Mouse (Mus musculus) urinary bladder, postnatal 36 days (tissue): ENCODE measurements around the gene Kri1.
A peak's percentile ranks its signal among the peaks of the same experiment; 100 is the strongest.
"Not testable (repeated sequence)": the region's sequence is repeated elsewhere in the genome, so short reads cannot be mapped to it uniquely, and the experiment has no call there.

Experiments
- DNase-seq, 2 experiments: peaks; one replicate each; pipeline ENCODE4 v3.0.0; 2022; ENCODE audit warnings: low spot score in 2 of 2, mixed read lengths in 1 of 2

Gene Kri1

GRCm38 (mm10) chr9:21287571-21288402 lies at the start of gene Kri1:
Gene Kri1, minus strand, starts transcription at chr9:21287969.
- DNase-seq = peak; percentile 97 to 98

GRCm38 (mm10) chr9:21336491-21336890 lies 48.7 kb upstream of the Kri1 start:
- no peak for DNase-seq

GRCm38 (mm10) chr9:21335391-21335790 lies 47.6 kb upstream of the Kri1 start:
- no peak for DNase-seq

- no peak for DNase-seq
These were observed 47.0 kb upstream of the Kri1 start for GRCm38 (mm10) chr9:21334747-21335146.

- DNase-seq = no peak
These were observed 45.8 kb upstream of the Kri1 start for GRCm38 (mm10) chr9:21333523-21333922.

DNA sequence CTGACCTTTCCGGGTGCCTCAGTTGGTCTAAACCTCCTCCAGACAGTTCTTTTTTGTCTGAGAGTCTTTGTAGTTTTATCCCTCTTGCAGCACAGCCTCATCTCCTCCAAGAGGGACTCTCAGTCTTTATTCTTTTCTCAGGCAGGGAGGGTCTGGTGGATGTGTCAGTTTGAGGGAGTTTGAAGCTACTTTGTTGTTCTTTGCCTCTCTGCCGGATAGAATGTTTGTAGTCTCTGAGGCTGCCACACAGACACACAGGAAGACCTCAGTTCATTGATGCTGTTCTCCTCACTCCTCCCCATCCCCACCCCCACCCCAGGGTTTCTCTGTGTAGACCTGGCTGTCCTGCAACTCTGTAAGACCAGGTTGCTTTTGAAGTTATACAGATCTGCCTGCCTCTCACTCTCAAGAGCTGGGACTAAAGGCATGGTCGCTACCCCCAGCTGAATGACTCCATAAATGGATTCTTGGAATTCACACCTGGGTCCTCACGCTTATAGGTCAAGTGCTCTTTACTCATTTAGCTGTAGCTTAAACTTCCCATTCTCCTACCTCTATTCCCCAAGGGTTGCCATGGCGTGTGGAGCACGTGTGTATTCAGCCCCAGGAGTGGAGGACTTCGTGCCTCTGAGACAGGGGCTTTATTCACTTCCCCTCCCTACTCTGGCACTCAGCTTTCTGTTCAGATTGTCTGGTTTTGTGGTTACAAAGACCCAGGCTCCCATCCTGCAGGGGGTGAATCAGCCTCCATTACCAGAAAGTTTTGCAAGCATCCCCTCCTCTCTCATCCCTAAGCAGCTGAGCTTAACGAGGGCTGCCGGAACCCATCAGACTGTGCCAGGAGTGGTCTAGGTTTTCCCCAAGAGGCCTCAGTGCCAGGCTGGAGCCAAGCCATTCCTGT lies 44.6 kb upstream of the Kri1 start:
- no peak for DNase-seq

DNA sequence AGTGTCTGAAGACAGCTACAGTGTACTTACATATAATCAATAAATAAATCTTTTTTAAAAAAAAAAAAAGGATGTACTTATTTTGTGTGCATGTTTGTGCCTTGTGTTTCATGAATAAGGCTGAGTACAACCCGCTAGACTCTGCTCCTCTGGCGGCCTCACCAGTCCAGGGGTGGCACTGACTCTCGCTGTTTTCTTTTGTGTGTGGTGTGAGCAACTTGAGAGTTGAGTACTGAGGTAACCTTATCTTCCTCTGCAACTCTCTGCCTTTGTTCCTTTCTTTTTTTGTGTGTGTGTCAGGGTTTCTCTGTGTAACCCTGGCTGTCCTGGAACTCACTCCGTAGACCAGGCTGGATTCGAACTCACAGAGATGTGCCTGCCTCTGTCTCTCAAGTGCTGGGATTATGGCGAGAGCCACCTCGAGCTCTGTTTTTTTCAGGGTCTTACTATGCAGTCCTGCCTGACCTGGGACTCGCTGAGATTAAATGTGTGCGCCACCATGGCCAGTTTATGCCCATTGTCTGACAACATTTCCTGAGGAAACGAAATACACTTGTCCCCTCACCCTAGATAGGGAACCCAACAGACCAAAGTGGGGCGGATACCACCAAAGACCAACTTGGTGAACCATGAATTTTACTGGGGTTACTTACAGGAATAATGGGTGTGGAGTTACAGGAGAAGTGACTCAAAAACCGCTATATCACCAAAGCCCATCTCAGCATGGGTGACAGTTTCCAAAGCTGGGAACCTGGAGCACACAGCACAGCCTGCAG lies 43.8 kb upstream of the Kri1 start:
- DNase-seq = no peak

GRCm38 (mm10) chr9:21329699-21330289 lies 42.0 kb upstream of the Kri1 start:
- no peak for DNase-seq

GRCm38 (mm10) chr9:21329041-21329440 lies 41.3 kb upstream of the Kri1 start:
- no peak for DNase-seq

GRCm38 (mm10) chr9:21328041-21328440 lies 40.3 kb upstream of the Kri1 start:
- no peak for DNase-seq

GRCm38 (mm10) chr9:21327569-21327968 lies 39.8 kb upstream of the Kri1 start:
- DNase-seq = no peak

GRCm38 (mm10) chr9:21324269-21324668 lies 36.5 kb upstream of the Kri1 start:
- DNase-seq = no peak

DNA sequence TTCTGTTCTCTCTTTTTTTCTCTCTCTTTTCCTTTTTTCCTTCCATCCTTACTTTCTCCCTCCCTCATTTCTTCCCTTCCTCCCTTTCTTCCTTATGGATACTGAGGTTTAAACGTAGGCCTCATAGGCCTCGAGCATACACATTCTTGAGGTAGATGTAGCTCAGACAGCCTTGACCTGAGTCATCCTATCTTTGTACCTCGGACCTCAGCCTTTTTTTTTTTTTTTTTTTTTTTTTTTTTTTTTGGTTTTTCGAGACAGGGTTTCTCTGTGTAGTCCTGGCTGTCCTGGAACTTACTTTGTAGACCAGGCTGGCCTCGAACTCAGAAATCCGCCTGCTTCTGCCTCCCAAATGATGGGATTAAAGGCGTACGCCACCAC lies 35.1 kb upstream of the Kri1 start:
- DNase-seq = not testable (repeated sequence)

DNA sequence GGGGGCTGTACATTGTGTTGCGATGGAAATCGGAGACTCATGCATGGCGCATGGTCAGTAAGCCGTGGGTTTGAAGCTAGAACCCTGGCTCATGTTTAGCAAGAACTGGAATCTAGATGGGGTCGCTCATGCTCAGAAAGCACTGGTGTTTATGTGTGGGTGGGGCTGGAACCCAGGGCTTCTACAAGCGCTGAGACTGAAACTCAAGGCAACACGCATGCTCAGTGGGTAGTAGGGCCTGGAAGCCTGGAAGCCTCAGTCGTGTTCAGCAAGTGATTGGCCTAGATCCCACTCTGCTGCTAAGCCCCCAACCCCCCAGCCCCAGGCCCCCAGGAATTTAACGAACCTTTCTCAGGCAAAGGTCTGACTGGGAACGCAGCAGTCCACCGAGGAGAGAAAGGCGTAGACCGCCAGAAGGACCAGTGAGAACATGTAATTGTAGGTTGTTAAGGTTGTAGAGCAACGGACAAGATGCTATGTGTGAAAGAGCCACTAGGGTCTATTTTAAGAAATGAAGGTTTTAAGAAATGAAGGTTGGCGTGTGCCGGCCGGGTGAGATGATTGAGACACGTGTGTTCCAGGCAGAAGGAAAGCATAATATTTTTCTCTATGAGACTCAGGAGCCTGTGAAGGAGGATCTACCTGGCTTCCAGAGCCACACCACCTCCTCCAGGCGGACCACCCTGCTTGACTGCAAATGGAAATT lies 34.6 kb upstream of the Kri1 start:
- DNase-seq = no peak

DNA sequence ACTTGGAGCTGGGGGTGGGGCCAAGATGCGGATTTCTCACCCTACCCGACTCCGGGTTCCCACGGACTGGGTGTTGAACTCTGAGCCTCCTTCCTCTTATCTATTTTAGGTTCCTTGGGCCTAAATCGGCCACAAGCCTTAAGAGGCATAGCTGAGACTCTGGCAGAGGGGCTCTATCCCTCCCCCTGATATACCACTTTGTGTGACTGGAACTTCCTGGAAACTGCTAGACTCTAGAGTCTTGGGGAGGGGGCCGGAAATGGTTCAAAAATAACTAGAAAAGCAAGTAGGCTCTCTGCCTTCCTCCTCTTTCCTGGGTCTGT lies 33.7 kb upstream of the Kri1 start:
- DNase-seq = no peak

- DNase-seq = peak; percentile 82 to 84
These were observed 33.1 kb upstream of the Kri1 start, which contains the start of gene Slc44a2 for GRCm38 (mm10) chr9:21320619-21321512. Gene Slc44a2, plus strand, starts transcription at chr9:21320698.

DNA sequence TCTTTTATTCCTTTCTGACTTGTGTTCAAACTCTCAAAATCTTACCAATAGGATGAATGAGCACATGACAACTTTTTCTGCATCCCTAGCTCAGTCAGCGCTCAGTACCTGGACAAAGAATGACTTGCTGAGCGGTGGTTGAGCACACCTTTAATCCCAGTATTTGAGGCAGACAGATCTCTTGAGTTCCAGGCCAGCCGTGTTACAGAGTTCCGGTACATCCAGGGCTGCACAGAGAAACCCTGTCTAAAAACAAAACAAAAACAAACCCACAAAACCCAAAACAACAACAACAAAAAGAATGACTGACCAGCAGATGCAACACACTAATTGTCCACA lies 32.5 kb upstream of the Kri1 start:
- no peak for DNase-seq

GRCm38 (mm10) chr9:21319503-21319902 lies 31.7 kb upstream of the Kri1 start:
- DNase-seq = no peak

DNA sequence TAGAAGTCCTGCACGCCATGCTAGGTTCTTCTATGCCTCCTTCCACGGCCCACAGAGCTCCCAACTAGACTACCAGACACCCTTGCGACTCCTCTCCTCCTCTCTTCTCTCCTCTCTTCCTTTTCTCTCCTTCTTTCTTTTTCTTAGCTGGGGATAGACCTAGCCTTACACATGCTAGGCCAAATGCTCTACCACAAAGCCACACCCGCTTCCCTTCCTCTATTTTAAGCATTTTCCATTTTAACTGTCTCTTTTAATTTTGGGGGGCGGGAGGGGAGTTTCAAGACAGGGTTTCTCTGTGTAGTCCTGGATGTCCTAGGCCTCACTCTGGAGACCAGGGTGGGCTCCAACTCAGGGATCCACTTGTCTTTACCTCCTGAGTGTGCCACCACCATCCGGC lies 31.0 kb upstream of the Kri1 start:
- no peak for DNase-seq

GRCm38 (mm10) chr9:21316696-21317095 lies 28.9 kb upstream of the Kri1 start:
- no peak for DNase-seq
